Mouse (Mus musculus): ENCODE data around the gene Ces2a. TPM values are rescaled to one million over a fixed set of nuclear protein-coding genes. Genes with fewer than 3 reads are reported as not detected.

Gene Ces2a
- polyA plus RNA-seq, 1 experiment, result not detected

GRCm38 (mm10) chr8:104761126-104761525 is 27.3 kb downstream of the Ces2a start:
- no peak for DNase-seq (ENCODE audit: low read depth)
- TF ChIP-seq CTCF (IDR thresholded peaks at IDR 0.05; ENCODE audit: borderline replicate concordance, extremely low read depth, insufficient read depth, insufficient read length) (no peak), POLR2A (IDR thresholded peaks at IDR 0.05; ENCODE audit: borderline replicate concordance, extremely low read depth, insufficient read depth, insufficient read length, poor library complexity, severe bottlenecking) (no peak)

- no peak for TF ChIP-seq CTCF (IDR thresholded peaks at IDR 0.05; ENCODE audit: borderline replicate concordance, extremely low read depth, insufficient read depth, insufficient read length)
- TF ChIP-seq POLR2A (IDR thresholded peaks at IDR 0.05; ENCODE audit: borderline replicate concordance, extremely low read depth, insufficient read depth, insufficient read length, poor library complexity, severe bottlenecking), result no peak
- peak; percentile 22 for DNase-seq (ENCODE audit: low read depth)
Measured at GRCm38 (mm10) chr8:104766485-104766884, 32.7 kb downstream of the Ces2a start.

DNA sequence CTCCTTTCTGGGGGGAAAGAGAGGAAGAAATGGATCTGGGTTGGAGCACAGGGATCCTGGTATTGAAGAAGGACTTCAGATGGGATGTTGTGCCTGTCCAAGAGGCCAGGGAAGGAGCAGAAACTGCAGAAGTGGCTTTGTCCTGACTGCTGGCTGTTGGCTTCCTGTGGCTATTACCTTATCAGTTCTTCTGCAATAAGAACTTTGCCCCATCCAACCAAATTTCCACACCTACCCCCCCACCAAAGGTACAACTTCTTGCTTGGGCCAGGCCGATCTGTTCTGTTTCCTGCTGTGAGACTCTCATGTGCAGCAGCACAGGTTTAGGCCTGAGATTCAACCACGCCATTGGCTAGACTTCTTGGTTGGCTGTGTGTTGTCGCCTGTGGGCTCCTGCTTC is 36.6 kb downstream of the Ces2a start:
- no peak for DNase-seq (ENCODE audit: low read depth)
- TF ChIP-seq POLR2A (IDR thresholded peaks at IDR 0.05; ENCODE audit: borderline replicate concordance, extremely low read depth, insufficient read depth, insufficient read length, poor library complexity, severe bottlenecking) (no peak), CTCF (IDR thresholded peaks at IDR 0.05; ENCODE audit: borderline replicate concordance, extremely low read depth, insufficient read depth, insufficient read length) (no peak)

DNA sequence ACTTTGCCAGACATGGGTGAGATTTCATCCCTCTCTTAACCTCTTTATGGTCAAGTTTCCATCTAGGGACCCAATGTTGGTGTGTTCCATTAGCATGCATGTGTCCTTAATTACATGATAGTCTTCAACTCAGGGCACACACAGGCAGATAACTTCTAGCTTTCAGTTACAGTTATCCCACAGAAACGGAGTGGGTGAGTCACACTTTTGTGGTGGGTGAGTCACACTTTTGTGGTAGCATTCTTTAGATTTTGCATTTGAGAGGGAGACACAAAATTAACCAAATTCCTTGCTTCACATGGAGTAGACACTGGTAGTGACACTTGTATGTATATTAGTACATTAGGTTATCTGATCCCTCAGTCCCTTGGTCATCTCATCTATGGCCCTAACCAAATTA is 53.2 kb downstream of the Ces2a start:
- no peak for DNase-seq (ENCODE audit: low read depth)
- TF ChIP-seq POLR2A (IDR thresholded peaks at IDR 0.05; ENCODE audit: borderline replicate concordance, extremely low read depth, insufficient read depth, insufficient read length, poor library complexity, severe bottlenecking) (no peak), CTCF (IDR thresholded peaks at IDR 0.05; ENCODE audit: borderline replicate concordance, extremely low read depth, insufficient read depth, insufficient read length) (no peak)

- no peak for TF ChIP-seq POLR2A (IDR thresholded peaks at IDR 0.05; ENCODE audit: borderline replicate concordance, extremely low read depth, insufficient read depth, insufficient read length, poor library complexity, severe bottlenecking)
- TF ChIP-seq CTCF (IDR thresholded peaks at IDR 0.05; ENCODE audit: borderline replicate concordance, extremely low read depth, insufficient read depth, insufficient read length), result no peak
Measured at GRCm38 (mm10) chr8:104788929-104789328, 55.1 kb downstream of the Ces2a start.

DNA sequence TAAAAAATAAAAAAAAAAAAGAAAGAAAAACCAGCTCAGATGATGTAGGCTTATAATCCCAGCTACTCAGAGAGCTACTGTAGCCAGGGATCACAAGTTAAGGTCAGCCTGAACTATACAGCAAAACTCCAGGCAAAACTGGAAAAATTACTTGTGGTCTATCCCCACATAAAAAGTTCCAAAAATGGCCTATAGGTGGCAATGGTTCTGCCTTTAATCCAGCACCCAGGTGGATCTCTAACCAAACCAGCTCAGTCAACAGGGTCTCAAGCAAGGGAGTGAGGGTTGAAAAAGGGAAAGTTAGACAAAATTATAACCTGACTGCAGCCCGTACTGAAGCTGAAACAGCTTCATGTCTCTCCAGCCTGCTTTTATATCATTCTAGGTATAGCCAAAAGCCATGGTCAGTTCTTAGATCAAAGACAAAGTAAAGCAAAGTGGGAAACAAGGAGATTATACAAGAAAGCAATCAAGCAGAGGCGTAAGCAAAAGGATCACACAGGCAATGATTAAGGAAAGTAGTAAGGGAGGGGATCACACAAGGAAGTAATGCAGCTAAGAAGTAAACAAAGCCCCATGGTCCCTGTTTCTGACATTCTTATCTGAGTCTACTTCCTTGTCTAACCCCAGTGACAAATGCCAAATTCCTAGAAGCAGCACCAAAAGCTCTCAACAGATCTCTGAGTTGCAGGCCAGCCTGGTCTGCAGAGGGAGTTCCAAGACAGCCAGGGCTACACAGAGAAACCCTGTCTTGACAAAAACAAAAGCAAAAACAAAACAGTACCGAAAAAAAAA is 56.3 kb downstream of the Ces2a start:
- TF ChIP-seq CTCF (IDR thresholded peaks at IDR 0.05; ENCODE audit: borderline replicate concordance, extremely low read depth, insufficient read depth, insufficient read length) (peak; percentile 27; the same call in 1 of the 2 replicates), POLR2A (IDR thresholded peaks at IDR 0.05; ENCODE audit: borderline replicate concordance, extremely low read depth, insufficient read depth, insufficient read length, poor library complexity, severe bottlenecking) (no peak)
- peak; percentile 29 for DNase-seq (ENCODE audit: low read depth)

More at GRCm38 (mm10) chr8:104788929-104789328, 55.1 kb downstream of the Ces2a start:
- no peak for DNase-seq (ENCODE audit: low read depth)

Other genes with a start within 250 kb of the Ces2a start
- 0.38 and 0.57 TPM in 2 replicates for gene Terb1, start 224.1 kb upstream of the Ces2a start, polyA plus RNA-seq (2012; rRNA removed)
- gene Nae1, start 199.4 kb upstream of the Ces2a start, polyA plus RNA-seq (2012; rRNA removed), result 72.4 and 89.3 TPM in 2 replicates
- 1.6 and 1.8 TPM in 2 replicates for gene Car7, start 199.3 kb upstream of the Ces2a start, polyA plus RNA-seq (2012; rRNA removed)
- gene Pdp2, start 142.6 kb upstream of the Ces2a start, polyA plus RNA-seq (2012; rRNA removed), result 6.8 and 9.7 TPM in 2 replicates
- gene Cdh16, start 109.6 kb upstream of the Ces2a start, polyA plus RNA-seq (2012; rRNA removed), result not detected in 2 replicates
- gene Rrad, start 102.7 kb upstream of the Ces2a start, polyA plus RNA-seq (2012; rRNA removed), result 3.0 and 3.4 TPM in 2 replicates
- gene Ciao2b, start 92.0 kb upstream of the Ces2a start, polyA plus RNA-seq (2012; rRNA removed), result 83.3 and 119 TPM in 2 replicates
- gene Ces2b, start 97.6 kb downstream of the Ces2a start, polyA plus RNA-seq (2012; rRNA removed), result 0.28 and 0.34 TPM in 2 replicates
- 0.11 TPM in 1 of 2 replicates, not detected in the other for gene Ces2c, start 113.1 kb downstream of the Ces2a start, polyA plus RNA-seq (2012; rRNA removed)
- gene Ces2e, start 192.3 kb downstream of the Ces2a start, polyA plus RNA-seq (2012; rRNA removed), result not detected in 2 replicates
- not detected in 2 replicates for gene Ces2f, start 213.4 kb downstream of the Ces2a start, polyA plus RNA-seq (2012; rRNA removed)
- gene Ces2g, start 227.7 kb downstream of the Ces2a start, polyA plus RNA-seq (2012; rRNA removed), result 0.08 and 0.12 TPM in 2 replicates

All from brain, embryonic 14.5 days (tissue).